Mouse (Mus musculus) ES-Bruce4 (cell line): Measurements from ENCODE around the gene Nsun6.

Experiments used
- CTCF ChIP-seq: IDR thresholded peaks from one replicate; pipeline ENCODE4 v1.8.1; 2011; ENCODE audit warnings: low read depth, low read length
- EP300 ChIP-seq: IDR thresholded peaks from 2 replicates; pipeline ENCODE4 v1.6.1; 2011; ENCODE audit warnings: low read depth, low read length; ENCODE audit not compliant: insufficient read depth
- POLR2A ChIP-seq: IDR thresholded peaks from one replicate; pipeline ENCODE4 v1.8.1; 2011; ENCODE audit warnings: low read length; ENCODE audit not compliant: insufficient read depth

- TF ChIP-seq CTCF (no peak), POLR2A (no peak), EP300 (no peak)
Observed at GRCm38 (mm10) chr2:15049117-15049873, 5.6 kb downstream of the Nsun6 start, which contains the start of gene Arl5b.
